Mouse (Mus musculus): Measurements from ENCODE around the gene Acot8. TPM values are rescaled to one million over a fixed set of nuclear protein-coding genes. Genes with fewer than 3 reads are reported as not detected.

Gene Acot8
- 55.4 and 62.0 TPM in 2 replicates for polyA plus RNA-seq (2012; rRNA removed)

DNA sequence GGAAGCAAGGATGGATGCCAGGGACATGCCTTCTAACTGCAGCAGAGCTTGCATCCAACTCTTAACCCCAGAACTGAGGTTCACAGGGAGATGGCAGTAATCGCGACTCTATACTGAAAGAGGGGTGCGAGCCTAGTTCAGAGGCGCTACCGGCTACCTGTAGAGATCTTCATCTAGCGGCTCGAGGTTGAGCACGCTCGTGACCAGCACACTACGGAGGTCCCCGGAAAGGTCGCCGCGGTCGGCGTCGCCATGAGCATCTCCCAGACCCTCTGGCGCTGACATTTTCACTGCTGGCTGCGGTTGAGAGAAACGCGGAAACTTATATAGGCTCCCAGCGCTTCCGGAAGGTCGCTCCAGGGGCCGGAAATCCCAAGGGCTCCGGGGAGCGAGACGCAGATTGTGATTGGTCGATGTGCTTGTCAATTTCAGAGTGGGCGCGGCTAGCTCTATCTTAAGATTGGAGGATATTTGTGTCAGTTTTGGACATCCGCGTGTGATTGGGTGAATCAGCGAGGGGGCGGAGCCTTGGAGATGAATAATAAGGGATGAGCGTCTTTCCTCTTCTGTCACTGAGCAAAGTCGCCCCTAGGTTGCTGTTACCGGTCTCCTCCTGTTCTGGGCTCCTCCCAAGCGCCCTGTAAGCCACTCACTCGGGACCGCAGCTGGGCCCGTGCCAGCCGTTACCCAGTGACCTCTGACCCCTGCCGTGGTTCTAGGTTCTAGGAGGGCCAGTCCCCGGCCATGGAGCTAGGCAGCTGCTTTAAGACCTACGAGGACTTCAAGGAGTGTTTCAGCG, at the start of gene Acot8, which contains the start of gene Zswim3:
TSS of gene Acot8 (minus strand) at position 350 of the 799 bp plus-strand sequence.
TSS of gene Zswim3 (plus strand) at position 566 of the 799 bp plus-strand sequence.

DNA sequence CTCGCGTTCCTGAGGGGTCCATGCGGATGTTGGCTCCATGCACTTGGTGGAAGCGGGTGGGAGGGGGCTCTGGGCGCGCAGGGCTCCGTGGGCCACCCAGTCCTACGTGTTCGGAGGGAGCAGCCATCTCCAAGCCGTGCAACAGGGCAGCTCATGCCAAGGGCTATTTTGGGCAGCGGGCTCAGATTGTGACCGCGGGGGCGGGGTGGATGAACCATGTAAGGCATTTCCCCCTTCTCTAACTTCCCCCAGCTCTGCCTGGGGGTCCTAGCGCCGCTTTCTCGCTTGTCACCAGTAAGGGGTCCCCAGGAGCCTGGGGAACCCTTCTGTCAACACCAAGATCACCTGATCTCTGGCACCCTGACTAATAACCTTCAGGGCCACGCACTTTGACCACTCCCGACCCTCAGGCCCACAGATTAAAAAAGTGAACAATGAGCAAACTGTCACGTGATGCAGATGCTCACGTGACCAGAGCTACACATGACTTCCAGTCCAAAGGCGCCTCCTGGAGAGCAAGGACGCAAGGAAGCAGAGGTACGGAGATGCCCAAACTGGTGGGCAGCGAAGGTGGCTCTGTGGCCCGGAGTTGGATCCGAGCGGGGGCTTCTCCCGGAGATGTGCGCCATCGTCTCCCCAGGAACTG, 28.8 kb upstream of the Acot8 start, which contains the start of gene Neurl2:
TSS of gene Neurl2 (minus strand) at position 143 of the 646 bp plus-strand sequence.

DNA sequence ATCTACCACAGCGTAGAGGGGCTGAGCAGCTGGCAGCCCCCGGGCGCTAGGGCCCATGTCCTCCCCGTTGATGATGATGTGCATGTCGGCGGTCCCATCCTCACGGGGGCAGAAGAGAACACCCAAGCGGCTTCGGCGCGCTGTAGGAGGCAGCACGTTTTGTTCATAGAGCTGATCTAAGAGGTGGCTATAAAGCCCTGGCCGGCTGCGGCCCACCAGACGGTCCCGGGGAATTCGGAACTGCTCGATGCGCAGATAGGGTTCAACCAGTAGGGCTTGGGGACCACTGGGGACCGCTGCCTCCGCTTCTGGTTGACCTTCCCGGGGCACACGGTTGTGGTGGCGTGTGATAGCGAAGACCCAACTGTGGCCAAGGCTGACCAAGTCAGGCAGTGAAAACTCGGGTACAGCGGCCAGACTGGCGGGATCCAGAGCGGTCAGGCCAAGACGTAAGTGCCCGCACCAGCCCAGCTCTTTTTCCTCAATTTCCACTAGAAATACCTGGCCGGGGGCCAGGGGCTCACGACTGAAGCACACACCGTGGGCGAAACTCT, 28.1 kb upstream of the Acot8 start, which contains the start of gene Ctsa:
TSS of gene Ctsa (plus strand) at position 126 of the 554 bp plus-strand sequence.

DNA sequence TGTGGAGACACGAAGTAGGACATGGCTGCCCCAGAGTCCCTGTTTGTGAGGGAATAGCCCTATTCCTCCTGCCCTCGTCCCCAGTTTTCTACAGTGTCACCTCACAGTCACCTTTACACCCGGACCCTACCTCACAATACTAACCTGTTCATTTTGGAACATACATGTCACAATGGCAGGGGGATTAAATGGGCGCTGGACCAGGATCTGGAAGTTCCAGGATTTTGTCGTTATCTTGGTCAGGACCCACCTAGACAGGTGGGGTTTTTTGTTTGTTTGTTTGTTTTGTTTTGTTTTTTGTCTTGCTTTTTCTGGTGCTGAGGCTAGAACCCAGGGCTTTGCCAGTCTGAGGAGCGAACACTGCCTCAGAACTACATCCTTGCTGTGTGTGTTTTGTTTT, 23.8 kb upstream of the Acot8 start, which contains the start of gene Spata25:
TSS of gene Spata25 (minus strand) at position 101 of the 400 bp plus-strand sequence.

DNA sequence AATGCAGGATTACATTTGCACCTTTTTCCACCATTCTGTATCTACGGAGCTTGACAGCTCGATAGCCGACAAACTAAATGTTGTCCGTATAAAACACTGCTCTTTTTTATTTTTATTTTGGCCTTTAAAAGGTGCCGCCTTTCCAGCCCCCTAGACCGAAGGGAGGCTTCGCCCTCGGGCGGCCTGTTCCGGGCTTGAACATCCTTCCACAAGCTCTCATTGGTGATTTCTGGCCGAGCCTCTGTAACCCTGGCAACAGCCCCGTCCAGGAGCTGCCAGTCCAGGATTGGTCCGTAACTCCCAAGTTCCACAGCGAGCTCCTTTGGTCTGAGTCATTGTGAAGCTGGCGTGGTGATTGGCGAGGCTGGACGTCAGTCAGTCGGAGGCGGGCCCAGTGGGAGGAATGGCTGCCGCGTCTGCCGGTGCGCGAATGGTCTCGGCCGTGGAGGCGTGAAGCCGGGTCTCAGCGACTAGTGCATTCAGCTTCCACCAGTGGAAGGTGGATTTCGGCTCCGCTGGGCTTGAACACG, 18.0 kb upstream of the Acot8 start, which contains the start of gene Zswim1:
TSS of gene Zswim1 (plus strand) at position 51 of the 530 bp plus-strand sequence.

DNA sequence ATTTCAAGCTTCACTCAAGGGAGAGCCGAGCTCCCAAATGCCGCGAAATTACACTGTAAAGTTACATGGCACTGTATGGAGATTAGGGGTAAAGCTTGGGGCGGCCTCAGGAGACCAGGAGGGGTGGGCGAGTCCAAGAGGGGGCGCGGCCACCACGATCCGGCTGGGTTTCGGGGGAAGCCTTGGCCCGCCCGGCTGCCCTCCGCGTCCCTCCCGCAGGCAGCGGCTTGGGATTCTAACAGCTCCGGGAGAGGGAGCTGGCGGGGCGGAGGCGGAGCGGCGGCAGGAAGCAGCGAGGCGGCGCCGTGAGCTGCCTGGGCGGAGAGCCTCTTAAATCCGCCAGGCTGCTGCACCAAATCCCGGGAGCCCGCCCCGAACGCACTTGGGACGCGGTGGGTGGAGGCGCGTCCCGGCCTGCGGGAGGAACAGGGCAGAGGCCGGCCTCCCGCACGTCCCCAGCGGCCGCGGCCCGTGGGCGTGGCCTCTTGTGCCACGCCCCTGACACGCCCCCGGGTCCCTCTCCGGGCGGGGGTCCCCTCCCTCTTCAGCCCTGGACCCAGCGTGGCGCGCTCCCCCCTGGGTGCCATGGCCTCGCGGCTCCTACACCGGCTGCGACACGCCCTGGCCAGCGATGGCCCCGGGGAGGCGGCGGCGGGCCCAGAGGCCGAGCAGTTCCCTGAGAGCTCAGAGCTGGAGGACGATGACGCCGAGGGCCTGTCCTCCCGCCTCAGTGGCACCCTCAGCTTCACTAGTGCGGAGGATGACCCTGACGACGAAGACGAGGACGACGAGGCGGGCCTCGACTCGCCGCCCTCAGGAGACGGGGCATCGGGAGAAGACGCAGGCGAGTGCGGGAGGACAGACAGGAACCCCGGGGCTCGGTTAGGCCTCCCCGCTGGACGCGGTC, 18.9 kb downstream of the Acot8 start, which contains the start of gene Snx21:
TSS of gene Snx21 (plus strand) at position 343 of the 907 bp plus-strand sequence.

DNA sequence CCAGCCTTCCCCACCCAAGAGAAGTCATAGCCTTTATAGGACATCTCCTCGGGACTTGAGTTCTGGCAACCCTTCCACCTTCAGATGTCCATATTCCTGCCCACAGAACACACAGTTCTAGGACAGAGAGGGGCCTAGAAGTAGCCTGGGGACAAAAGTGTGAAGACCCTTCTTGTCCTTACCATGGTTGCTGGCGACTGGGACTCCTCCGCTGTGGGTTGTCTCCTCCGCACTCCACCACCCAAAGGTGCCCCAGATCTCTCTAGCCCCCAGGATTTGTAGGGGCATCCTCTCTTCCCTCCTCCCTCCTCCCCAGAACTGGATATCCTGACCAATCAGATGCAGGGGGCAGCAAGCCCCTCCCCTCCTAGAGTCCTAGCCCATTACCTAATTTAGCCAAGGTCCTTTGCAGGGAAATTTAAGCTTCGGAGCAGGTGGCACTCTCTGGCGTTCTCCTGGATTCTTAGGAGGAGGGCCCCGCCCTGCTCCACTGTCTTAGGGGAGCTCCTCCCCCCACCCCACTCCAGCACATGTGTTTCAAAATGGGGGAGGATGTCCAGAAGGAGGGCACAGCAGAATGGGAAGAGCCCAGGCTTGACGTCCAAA, 25.1 kb downstream of the Acot8 start, which contains the start of gene Tnnc2:
TSS of gene Tnnc2 (minus strand) at position 487 of the 606 bp plus-strand sequence.

DNA sequence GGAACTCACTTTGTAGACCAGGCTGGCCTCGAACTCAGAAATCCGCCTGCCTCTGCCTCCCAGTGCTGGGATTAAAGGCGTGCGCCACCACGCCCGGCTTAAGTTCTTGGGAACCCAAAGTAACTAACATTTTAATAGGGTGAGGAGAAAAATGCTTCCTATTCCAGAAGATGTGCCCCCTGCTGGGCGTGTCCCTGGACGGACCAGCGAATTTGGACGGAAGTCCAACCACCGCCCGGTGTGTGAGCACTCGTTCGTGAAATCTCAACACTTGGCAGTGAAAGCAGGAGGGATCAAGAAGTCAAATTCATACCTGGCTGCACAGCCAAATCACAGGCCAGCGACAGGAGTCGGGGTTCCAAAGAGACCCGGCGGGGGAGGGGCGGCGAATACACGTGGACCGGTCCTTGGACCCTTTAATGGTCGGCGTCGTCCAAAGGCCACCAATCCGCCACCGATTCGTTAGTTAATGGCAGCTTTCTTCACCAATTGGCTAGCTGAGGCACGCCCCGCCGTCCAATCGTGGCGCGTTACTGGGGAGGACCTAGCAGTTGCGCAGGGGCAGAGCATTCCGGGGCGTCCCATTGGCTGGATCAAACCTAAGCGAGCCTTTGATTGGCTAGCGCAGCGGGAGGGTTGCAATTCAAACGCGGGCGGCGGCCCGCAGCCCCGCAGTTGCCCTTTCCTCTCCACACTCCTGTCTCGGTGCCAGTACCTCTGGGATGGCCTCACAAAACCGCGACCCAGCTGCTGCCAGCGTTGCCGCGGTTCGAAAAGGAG, 35.2 kb downstream of the Acot8 start, which contains the start of gene Ube2c:
TSS of gene Ube2c (plus strand) at position 641 of the 780 bp plus-strand sequence.

DNA sequence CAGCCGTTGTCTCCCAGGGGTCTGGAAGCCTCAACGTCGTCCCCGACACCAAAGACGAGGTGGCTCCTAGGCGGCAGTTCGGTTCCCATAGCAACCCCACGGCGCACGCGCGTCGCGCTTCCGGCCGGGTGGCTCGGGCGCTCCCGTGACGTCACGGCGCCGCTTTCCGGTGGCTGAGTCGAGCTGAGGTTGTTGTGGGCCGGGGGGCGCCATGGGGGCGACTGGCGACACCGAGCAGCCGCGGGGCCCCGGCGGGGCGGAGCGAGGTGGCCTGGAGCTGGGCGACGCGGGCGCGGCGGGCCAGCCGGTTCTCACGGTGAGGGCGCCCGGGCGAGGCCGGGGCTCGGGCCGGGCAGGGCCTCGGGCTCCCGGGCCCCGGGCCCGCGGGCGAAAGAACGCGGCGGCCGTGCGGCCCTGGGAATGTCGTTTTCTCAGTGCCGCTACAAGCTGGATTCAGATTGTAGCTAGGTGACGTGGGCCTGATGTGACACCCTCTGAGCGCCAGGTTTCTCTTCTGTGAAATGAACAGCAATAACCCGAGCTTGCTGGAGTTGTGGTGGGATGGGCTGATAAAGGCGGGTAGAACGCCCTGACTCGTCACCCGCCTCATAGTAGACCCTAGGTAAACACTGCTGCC, 58.7 kb downstream of the Acot8 start, which contains the start of the genes Wfdc3 and Dnttip1:
TSS of gene Wfdc3 (minus strand) at position 89 of the 637 bp plus-strand sequence.
TSS of gene Dnttip1 (plus strand) at position 141 of the 637 bp plus-strand sequence.

Other genes with a start within 250 kb of the Acot8 start
- 222 and 266 TPM in 2 replicates for gene Wfdc2, start 242.5 kb downstream of the Acot8 start, polyA plus RNA-seq (2012; rRNA removed)
- not detected in 2 replicates for gene Spint3, start 231.4 kb downstream of the Acot8 start, polyA plus RNA-seq (2012; rRNA removed)
- gene Wfdc6a, start 219.4 kb downstream of the Acot8 start, polyA plus RNA-seq (2012; rRNA removed), result 1.2 TPM in 2 replicates
- gene Eppin, start 211.3 kb downstream of the Acot8 start, polyA plus RNA-seq (2012; rRNA removed), result 1.6 and 1.7 TPM in 2 replicates
- gene Wfdc6b, start 191.4 kb downstream of the Acot8 start, polyA plus RNA-seq (2012; rRNA removed), result 0.36 and 0.62 TPM in 2 replicates
- 1.0 and 1.4 TPM in 2 replicates for gene Wfdc8, start 191.3 kb downstream of the Acot8 start, polyA plus RNA-seq (2012; rRNA removed)
- gene Wfdc16, start 166.1 kb downstream of the Acot8 start, polyA plus RNA-seq (2012; rRNA removed), result 0.33 TPM in 1 of 2 replicates, not detected in the other
- 44.5 and 78.3 TPM in 2 replicates for gene Wfdc10, start 148.8 kb downstream of the Acot8 start, polyA plus RNA-seq (2012; rRNA removed)
- not detected in 2 replicates for gene Wfdc9, start 148.3 kb downstream of the Acot8 start, polyA plus RNA-seq (2012; rRNA removed)
- gene Wfdc11, start 130.8 kb downstream of the Acot8 start, polyA plus RNA-seq (2012; rRNA removed), result not detected in 2 replicates
- gene Wfdc13, start 119.8 kb downstream of the Acot8 start, polyA plus RNA-seq (2012; rRNA removed), result 0.49 and 0.74 TPM in 2 replicates
- not detected in 2 replicates for gene Spint4, start 106.4 kb downstream of the Acot8 start, polyA plus RNA-seq (2012; rRNA removed)
- not detected in 2 replicates for gene Spint5, start 89.6 kb downstream of the Acot8 start, polyA plus RNA-seq (2012; rRNA removed)
- 1.3 and 2.9 TPM in 2 replicates for gene Wfdc3, start 59.0 kb downstream of the Acot8 start, polyA plus RNA-seq (2012; rRNA removed)
- 70.1 and 74.7 TPM in 2 replicates for gene Dnttip1, start 58.9 kb downstream of the Acot8 start, polyA plus RNA-seq (2012; rRNA removed)
- gene Ube2c, start 35.0 kb downstream of the Acot8 start, polyA plus RNA-seq (2012; rRNA removed), result 63.8 and 111 TPM in 2 replicates
- gene Tnnc2, start 24.9 kb downstream of the Acot8 start, polyA plus RNA-seq (2012; rRNA removed), result 0.77 TPM in 1 of 2 replicates, not detected in the other
- 62.2 and 74.1 TPM in 2 replicates for gene Snx21, start 19.1 kb downstream of the Acot8 start, polyA plus RNA-seq (2012; rRNA removed)
- 4.4 and 4.9 TPM in 2 replicates for gene Zswim3, start 216 bp upstream of the Acot8 start, polyA plus RNA-seq (2012; rRNA removed)
- gene Zswim1, start 17.8 kb upstream of the Acot8 start, polyA plus RNA-seq (2012; rRNA removed), result 16.5 and 18.3 TPM in 2 replicates
- 0.44 and 0.46 TPM in 2 replicates for gene Spata25, start 23.7 kb upstream of the Acot8 start, polyA plus RNA-seq (2012; rRNA removed)
- gene Ctsa, start 28.0 kb upstream of the Acot8 start, polyA plus RNA-seq (2012; rRNA removed), result 262 and 403 TPM in 2 replicates
- gene Neurl2, start 28.6 kb upstream of the Acot8 start, polyA plus RNA-seq (2012; rRNA removed), result 15.8 and 20.4 TPM in 2 replicates
- 173 and 213 TPM in 2 replicates for gene Pltp, start 52.8 kb upstream of the Acot8 start, polyA plus RNA-seq (2012; rRNA removed)
- gene Pcif1, start 74.4 kb upstream of the Acot8 start, polyA plus RNA-seq (2012; rRNA removed), result 46.6 and 47.4 TPM in 2 replicates
- gene Zfp335, start 106.9 kb upstream of the Acot8 start, polyA plus RNA-seq (2012; rRNA removed), result 43.6 and 45.0 TPM in 2 replicates
- gene Mmp9, start 135.9 kb upstream of the Acot8 start, polyA plus RNA-seq (2012; rRNA removed), result 9.3 and 10.8 TPM in 2 replicates
- 4.0 and 4.2 TPM in 2 replicates for gene Slc12a5, start 155.9 kb upstream of the Acot8 start, polyA plus RNA-seq (2012; rRNA removed)
- gene Ncoa5, start 230.0 kb upstream of the Acot8 start, polyA plus RNA-seq (2012; rRNA removed), result 42.2 and 48.5 TPM in 2 replicates